Mouse (Mus musculus) layer of hippocampus, postnatal 14 days (tissue): ENCODE data around the gene Ccdc85c. TPM values are rescaled to one million over a fixed set of nuclear protein-coding genes. Genes with fewer than 3 reads are reported as not detected.
A peak's percentile ranks its signal among the peaks of the same experiment; 100 is the strongest.

Experiments
- DNase-seq, 2 experiments: peaks; one replicate each; pipeline ENCODE4 v3.0.0; 2021 to 2022; ENCODE audit warnings: low spot score in 2 of 2, mixed read lengths in 1 of 2
- total RNA-seq, 2 experiments: library from RNA; stranded (reverse); gene quantifications; 2 replicates each; pipeline ENCODE4 v1.2.3; 2021

Gene Ccdc85c
- total RNA-seq, 2 experiments from 2014 or later, result 55.9 to 57.4 TPM

- no peak for DNase-seq
Measured at GRCm38 (mm10) chr12:108270240-108270919, 4.8 kb downstream of the Ccdc85c start.

- no peak for DNase-seq
Measured at GRCm38 (mm10) chr12:108269699-108270098, 5.5 kb downstream of the Ccdc85c start.

GRCm38 (mm10) chr12:108268970-108269369, 6.3 kb downstream of the Ccdc85c start:
- DNase-seq, result no peak

- no peak for DNase-seq
Measured at GRCm38 (mm10) chr12:108267653-108268052, 7.6 kb downstream of the Ccdc85c start.

- DNase-seq, result peak in 1 of 2 experiments; percentile 47
Measured at GRCm38 (mm10) chr12:108265831-108266619, 9.2 kb downstream of the Ccdc85c start.

- DNase-seq, result no peak
Measured at GRCm38 (mm10) chr12:108264918-108265317, 10.3 kb downstream of the Ccdc85c start.

- no peak for DNase-seq
Measured at GRCm38 (mm10) chr12:108260950-108261349, 14.3 kb downstream of the Ccdc85c start.

GRCm38 (mm10) chr12:108259322-108260049, 15.7 kb downstream of the Ccdc85c start:
- DNase-seq, result no peak

- DNase-seq, result no peak
Measured at GRCm38 (mm10) chr12:108256734-108257133, 18.5 kb downstream of the Ccdc85c start.

GRCm38 (mm10) chr12:108255960-108256359, 19.3 kb downstream of the Ccdc85c start:
- DNase-seq, result no peak

GRCm38 (mm10) chr12:108255511-108255919, 19.7 kb downstream of the Ccdc85c start:
- DNase-seq, result no peak

- DNase-seq, result no peak
Measured at GRCm38 (mm10) chr12:108253042-108253441, 22.2 kb downstream of the Ccdc85c start.

GRCm38 (mm10) chr12:108251825-108252542, 23.2 kb downstream of the Ccdc85c start:
- no peak for DNase-seq

- DNase-seq, result no peak
Measured at GRCm38 (mm10) chr12:108251034-108251792, 24.0 kb downstream of the Ccdc85c start.

GRCm38 (mm10) chr12:108249522-108249921, 25.7 kb downstream of the Ccdc85c start:
- DNase-seq, result no peak

- DNase-seq, result no peak
Measured at GRCm38 (mm10) chr12:108249019-108249418, 26.2 kb downstream of the Ccdc85c start.

GRCm38 (mm10) chr12:108246759-108247500, 28.3 kb downstream of the Ccdc85c start:
- no peak for DNase-seq

GRCm38 (mm10) chr12:108245579-108245978, 29.6 kb downstream of the Ccdc85c start:
- DNase-seq, result no peak

- no peak for DNase-seq
Measured at GRCm38 (mm10) chr12:108244778-108245177, 30.4 kb downstream of the Ccdc85c start.
